Mouse (Mus musculus) brain, embryonic 18.5 days (tissue): ENCODE results near the gene Olfr1411.

ENCODE experiments used
- DNase-seq: peaks from one replicate; pipeline ENCODE4 v3.0.0-alpha.2; 2012; ENCODE audit warnings: low read depth, low spot score

Gene Olfr1411

DNA sequence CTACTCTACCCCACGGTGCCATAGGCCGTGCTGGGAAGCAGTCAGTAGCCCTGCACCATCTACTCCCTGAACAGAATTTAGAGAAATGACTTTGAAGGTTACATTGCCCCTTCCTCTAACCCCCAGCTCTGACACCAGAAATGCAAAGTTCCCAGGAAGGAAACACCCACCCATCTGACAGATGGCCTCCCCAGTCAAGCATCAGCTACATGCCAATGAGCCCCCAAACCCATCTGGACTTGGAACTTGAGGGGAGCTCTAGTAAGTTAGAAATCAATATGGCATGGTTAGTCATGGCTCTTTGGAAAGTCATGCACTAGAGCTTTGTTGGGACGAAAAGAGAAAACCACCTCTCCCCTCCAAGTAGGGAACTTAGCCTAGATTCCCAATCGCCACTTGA, 44.5 kb downstream of the Olfr1411 start:
- DNase-seq: no peak

- no peak for DNase-seq
Measured at GRCm38 (mm10) chr1:92640393-92640792, 46.2 kb downstream of the Olfr1411 start.

DNA sequence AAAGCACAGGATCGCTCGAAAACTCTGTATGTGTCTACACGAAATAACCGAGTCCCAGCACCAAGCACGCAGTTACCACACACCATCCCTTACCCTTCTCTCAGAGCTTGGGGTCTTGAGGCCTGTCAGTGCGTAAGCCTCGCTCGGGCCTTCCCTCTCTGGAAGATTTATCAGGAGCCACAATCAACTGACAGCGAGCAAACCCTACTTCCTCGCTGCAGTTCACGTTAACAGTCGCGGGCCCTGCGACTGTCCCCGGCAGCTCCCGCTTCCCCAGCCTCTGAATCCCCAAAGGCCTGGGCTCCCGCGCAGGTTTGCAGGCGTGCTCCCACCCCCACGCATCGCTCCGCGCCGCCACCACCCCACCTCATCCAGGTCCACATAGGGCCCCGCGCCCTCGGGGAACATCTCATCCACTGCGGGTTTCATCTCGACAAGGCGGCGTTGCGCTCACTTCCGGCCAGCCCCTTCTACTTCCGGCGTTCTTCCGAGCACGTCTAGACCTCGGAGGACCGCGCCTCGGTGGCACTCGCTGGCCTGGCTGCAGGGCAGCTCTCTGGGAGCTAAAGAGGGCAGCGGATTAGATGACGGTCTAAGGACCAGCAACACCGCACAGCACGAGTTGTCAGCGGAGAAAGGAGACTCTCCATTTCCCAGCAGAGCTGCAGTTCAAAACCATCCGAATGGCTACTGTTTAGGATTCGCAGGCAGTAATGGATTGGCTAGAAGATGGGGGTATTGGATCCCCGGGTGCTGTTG, 47.5 kb downstream of the Olfr1411 start, which contains the start of gene Cops9:
TSS of gene Cops9 (minus strand) at position 472 of the 759 bp plus-strand sequence.
- DNase-seq: peak; percentile 66

GRCm38 (mm10) chr1:92643691-92644090, 49.5 kb downstream of the Olfr1411 start:
- DNase-seq: no peak

GRCm38 (mm10) chr1:92644916-92645315, 50.7 kb downstream of the Olfr1411 start:
- no peak for DNase-seq

DNA sequence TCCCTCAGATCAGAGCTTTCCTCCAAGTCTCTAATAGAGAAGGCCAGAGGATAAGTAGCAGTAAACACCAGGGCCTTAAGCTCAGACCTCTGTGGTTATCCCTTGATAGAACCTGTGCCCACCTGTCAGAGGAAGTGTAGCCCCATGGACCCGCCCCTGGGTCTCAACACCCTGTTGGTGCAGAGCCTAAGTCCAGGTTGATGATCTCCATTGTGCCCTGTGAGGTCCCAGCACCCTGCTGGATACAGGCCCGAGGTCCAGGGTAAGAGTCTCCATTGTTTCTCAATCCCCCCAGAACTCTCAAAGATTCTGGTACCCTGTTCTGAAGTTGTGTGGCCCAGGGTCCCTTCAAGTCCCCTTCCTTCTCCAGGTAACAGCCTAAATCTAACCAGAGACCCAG, 51.9 kb downstream of the Olfr1411 start:
- DNase-seq: no peak

- DNase-seq: no peak
Measured at GRCm38 (mm10) chr1:92646601-92647000, 52.4 kb downstream of the Olfr1411 start.

DNA sequence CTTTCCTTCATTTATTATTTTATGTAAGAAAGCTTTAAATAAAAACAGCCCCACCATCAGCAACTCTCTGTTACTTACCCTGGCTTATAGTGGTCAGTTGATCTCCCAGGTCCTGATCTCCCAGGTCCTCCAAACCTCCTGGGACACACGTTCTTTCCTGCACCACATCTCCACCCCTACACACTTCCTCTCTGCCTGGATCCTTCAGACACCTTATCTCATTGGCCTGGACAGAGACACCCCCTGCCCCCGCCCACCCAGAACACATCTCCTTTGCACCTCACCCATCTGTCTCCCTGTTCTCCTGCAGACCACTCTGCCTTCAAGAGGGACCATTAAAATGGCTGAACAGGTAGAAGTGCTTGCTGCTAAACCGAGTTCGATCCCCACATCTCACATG, 52.8 kb downstream of the Olfr1411 start:
- DNase-seq: no peak
